Mouse (Mus musculus) embryo, embryonic 9.5 days (tissue): Measurements from ENCODE around the gene Gm17428.
"Not testable (repeated sequence)": the region's sequence is repeated elsewhere in the genome, so short reads cannot be mapped to it uniquely, and the experiment has no call there.

Experiments used
- DNase-seq: peaks from one replicate; pipeline ENCODE4 v3.0.0-alpha.2; 2017; ENCODE audit errors: extremely low spot score

The Gm17428 gene

DNA sequence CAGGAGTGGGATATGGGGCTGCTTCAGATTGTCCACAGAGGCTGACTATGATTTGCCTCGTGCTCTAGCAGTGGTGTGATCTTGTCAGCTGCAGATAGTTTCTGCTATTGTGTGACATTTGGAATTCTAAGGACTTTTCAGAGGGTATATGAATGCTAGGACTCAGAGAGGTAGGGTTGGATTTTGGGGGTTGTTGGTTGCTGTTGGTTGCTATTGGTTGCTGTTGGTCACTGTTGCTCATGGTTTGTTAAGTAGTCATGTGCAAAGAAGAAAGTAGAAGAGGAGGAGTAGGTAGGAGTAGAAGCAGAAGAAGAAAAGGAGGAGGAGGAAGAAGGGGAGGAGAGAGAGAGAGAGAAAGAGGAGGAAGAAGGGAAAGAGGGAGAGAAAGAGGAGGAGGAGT lies at the start of gene Gm17428:
TSS of gene Gm17428 (plus strand) at position 301 of the 400 bp plus-strand sequence.
- DNase-seq = no peak

DNA sequence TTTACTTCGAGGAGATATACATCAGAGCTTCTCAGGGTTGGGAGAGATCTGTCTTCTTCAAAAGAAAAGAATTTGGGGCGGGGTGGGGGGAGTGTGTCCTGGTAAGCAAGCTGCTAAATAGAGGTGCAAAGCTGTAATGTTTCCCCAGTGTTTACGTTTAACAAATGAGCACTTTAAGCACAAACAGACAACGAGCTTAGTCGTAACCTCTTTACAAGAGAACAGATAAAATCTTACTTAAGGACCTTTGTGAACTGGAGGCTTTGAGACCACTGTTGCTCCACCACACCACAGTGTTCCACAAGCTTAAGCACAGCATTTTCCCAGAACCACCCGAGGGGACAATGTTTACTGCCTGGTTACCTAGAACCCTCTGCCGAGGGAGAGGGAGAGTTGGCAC lies 49.4 kb upstream of the Gm17428 start:
- DNase-seq = no peak

DNA sequence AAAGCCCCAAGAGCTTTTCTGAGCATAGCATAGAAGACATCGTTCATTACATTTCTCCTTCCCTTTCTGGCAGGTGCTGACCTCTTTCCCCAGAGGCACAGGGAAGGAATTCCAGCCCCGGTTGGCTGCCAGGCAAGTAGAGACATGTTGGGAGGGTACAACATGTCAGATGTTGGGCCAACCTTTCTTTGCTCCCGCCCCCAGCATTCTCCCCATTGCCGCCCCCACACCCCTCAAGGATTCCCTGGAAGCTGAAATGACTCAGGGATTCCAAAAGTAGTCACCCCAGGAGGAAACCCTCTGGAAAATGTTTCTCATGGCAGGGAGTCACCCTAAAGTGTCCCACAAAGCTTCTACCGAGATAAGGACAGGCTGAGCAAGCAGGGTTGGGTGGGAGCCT lies 46.9 kb upstream of the Gm17428 start:
- no peak for DNase-seq

DNA sequence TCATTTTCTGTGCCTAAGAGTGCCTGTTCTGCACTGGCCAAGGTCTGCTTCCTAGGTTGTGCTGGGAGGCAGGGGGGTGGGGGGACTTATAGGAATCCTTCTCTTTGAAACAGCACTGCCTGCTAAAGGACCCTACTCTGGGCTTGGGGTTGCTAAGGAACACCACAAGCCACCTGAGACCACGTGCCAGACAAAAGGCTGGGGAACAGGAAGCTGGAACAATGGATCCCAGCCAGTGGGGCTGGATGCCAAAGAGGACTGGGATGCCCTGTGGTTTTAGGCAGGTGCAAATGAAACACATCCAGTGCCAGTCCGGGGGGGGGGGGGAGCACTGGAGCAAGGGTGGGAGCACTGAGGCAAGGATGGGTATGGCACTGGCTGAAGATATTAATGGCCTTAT lies 46.3 kb upstream of the Gm17428 start:
- no peak for DNase-seq

DNA sequence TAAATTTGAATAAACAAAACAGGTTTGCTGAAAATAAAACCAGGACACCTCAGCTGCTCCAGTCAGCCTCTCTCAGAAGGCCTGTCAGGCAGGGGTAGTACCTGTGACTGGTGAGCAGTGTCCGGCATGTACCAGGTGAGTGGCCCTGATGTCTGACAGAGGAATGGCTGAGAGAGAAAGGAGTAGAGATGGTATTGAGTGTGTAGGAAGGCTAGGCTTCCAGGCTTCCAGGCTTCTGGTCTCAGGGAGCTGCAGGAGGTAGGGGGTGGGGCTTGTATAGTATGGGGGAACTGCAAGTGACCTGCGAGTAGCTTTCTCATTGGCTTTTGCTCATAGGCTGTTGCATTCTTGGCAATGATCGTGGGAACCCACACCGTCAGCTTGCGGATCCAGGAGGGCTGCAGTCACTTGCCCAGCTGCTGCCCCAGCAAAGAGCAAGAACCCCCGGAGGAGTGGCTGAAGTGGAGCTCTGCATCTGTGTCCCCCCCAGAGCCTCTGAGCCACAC lies 44.0 kb upstream of the Gm17428 start, which contains the start of gene Il25:
TSS of gene Il25 (plus strand) at position 51 of the 506 bp plus-strand sequence.
- no peak for DNase-seq

DNA sequence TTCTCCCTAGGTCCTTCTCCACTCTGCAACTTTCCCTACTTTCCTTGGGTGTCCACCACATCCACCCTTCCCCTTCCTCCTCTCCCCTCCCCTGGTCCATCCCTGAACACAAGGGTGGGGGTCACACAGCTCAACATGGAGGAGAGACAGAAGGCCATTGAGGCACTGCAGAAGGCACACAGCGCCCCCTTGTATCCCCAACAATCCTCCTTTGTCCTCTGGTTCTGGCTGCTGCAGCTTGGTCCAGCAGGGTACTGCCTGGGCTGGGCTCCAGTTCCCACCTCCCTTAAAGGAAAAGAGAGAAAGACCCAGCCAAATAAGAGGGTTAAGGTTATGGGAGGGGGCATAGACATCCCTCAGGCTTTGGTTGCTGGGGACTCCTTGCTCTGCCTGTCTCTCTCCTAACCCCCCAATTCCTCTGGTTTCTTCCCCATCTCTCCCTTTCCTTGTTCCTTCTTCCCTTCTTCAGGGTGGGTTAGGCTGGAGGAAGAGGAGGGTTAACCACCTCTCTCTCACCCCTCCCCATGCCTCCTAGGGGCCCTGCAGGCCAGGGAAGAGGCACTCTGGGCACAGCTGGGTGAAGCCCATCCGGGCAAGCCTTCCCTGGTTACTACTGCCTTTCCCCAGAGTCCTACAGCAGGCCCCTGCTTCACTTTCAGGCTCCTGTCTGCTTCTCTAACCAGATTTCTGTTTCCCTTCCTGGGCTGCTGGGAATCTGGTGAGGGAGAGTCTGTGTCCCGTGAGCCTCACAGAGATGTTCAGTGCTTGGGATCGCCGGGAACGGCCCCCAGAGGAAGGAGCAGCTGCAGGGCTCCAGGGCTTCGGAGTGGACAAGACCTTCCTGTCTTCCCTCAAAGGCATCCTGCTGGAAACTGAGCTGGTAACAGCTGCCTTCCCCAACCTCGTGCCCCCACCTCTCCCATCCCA lies 40.6 kb upstream of the Gm17428 start, which contains the start of gene Cmtm5:
TSS of gene Cmtm5 (plus strand) at position 358 of the 927 bp plus-strand sequence.
- DNase-seq = no peak

DNA sequence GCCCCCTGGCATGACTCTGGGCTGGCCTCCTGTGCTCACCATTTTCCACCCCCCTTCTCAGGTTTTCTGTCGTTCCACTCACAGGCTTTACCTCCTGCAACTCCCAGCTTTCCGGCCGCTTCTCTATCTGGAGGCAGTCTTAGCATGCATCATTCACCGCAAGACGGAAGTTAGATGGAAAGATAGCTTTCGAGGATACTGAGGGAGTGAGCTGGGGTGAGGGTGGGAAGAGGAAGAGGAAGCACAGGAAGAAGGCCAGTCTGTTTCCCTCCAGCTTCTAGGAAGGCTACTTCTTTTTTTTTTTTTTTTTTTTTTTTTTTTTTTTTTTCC lies 39.9 kb upstream of the Gm17428 start:
- no peak for DNase-seq

DNA sequence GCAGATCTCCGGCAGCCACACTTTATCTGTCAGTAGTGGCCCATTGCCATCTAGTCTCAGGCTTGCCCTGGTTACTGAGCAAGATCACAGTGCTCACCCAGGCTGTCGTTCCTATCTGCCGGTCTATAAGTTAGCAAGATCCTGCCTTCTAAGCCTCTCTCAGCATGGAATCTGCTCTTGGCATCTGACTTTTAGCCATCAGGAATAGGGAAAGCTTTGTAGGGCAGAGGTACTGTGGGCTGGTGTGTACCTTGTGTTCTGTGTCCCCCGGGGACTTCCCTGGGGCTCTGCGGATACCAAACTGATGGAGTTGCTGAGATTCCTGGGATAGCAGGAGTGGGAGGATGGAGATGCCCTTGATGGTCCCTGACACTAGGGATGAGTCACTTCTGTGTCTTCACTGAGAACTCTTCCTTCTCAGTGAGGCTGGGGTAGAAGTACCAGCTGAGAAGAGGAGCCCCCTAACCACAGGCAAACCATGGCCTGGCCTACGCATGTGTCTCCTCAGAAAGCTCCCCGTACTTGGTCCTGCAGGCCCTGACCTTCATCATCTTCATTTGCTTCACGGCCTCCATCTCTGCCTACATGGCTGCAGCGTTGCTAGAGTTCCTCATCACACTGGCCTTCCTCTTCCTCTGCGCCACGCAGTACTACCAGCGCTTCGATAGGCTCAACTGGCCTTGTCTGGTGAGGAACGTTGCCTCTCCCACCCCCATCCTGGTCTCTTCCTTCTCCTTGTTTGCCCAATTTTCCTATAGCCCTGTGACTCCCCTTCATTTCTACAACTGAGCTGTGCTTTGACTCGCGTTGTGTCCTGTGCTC lies 39.2 kb upstream of the Gm17428 start:
- DNase-seq = no peak

DNA sequence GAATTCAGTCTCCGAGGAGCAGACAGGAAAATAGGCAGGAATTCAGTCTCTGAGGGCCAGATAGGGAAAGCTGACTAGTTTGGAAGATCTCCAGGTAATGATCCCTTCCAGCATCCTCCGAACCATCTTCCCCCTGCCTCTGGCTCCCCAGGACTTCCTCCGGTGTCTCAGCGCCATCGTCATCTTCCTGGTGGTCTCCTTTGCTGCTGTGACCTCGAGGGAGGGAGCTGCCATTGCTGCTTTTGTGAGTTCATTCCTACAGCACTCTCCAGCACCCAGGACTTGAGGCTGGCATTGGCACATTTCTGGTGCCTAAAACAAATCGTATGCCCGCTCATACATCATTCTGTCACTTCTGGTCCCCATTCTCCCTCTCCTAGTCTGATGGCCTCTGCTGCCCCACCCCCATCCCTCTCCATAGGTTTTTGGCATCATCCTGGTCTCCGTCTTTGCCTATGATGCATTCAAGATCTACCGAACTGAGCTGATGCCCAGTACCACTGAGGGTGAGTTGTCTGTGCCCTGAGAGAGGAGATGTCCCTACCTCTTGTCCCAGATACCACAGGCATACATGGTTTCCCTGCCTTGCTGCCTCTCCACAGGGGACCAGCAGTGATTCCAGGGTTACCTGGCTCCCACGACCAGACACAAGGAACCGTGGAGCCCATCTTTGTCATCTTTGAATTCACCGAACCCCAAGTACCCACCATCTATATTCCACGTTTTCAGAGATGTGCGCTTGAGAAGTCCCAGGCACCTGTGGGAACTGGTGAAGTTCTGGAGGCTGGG lies 38.1 kb upstream of the Gm17428 start:
- no peak for DNase-seq

DNA sequence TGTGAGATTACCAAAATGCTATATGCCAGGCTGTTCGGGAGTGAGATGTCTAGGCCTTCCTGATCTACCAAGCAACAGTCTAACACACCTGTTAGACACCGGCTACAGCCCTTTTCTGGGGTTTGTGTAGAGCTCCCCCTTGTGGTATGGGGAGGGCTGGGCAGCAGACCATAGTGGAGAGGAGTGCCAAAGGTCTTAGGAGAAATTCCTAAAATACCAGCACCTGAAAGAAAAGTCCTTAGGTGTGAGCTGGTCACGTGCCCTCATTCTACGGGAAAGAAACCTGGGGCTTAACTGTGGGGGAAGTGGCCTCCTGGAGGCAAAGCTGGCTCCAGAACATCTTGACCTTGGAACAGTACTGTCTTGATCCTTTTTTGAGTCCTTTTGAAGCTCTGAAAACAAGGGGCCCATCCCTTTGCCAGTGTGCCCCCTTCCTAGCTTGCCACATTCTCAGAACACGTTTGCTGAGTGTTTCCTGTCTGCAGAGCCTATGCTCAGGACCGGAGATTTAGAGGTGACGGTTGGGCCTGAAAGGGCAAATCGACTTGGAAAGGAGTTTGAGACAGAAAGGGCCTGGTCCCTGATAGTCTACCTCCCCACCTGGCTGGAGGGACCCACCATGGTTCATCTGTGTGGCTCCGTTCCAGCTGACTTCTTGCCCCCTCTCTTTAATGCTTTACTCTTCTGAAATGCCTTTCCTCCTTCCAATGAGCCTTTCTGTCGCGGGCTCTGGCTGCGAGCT lies 37.1 kb upstream of the Gm17428 start:
- DNase-seq = peak; percentile 70

DNA sequence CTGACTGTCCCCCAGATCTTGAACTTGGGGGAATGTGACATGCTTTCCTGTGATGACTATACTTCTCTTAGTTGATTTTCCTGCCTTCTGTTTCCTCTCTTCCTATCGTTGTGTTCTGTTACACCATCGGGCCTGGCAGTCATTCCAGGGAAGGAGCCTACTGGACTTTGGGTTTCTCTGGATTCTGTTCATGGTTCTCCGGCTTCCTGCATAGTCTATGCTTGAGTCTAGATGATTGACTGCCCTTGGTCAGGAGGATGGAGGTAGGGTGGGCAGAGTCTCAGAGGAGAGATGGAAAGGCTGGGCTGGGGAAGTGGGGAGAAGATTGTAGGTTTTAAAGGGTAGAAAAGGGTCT lies 36.6 kb upstream of the Gm17428 start:
- no peak for DNase-seq

DNA sequence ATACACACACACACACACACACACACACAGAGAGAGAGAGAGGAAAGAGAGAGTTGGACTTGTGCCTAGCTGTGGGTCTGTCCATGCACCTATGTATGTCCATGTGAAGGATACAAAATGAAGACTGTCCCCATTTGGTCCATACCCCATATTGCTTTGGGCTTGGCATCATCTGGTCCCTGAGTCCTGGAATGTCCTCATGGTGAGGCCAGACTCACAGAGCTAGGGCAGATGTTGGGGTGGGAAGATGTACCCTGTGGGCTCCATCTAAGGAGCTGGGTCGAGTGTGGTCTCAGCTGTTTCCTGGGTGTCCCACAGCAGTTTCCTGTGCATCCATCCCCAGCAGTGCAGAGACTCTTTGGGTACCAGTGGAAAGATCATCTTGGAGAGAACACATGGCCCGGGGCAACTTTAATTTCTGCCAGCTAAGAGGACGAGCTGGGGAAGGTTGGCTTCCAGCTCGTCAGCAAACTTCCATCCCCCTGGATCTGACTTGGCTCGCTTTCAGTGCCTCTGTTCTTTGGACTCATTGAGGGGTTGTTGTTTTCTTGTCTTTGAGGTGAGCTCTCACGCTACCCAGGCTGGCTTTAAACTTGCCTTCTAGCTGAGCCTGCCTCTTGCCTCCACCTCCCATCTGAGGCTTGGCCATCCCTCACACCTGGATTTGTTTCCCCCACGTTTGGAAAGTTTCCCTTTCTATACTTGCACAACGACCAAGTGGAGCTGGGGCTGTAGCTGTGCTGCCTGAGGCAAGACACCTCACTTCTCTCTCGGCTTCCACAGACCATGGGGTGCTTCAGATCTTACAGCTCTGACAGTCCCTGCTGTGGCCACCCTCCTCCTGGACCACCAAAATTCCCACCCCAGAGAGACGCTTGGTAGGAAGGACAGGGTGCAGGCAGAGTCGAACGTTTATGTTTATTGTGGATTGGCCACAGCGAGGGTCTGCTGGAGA lies 35.4 kb upstream of the Gm17428 start:
- no peak for DNase-seq

DNA sequence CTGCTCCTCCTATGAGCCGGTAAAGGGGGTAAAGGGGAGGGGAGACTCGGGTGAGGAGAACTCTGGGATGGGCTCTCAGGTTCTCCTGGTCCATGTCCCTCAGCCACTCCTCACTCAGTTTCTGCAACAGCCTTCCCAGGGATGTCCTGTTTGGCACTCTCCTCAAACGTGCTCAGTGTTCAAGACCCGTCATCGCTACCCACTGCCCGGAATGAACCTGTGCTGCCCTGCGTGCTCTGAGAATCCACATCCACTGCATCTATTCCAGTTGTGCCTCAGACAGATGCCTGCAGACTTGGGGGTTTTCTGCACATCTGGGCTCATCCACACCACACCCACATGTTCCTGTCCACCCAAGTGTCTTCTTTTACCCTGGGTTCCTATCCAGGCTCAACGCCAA lies 34.3 kb upstream of the Gm17428 start:
- no peak for DNase-seq

DNA sequence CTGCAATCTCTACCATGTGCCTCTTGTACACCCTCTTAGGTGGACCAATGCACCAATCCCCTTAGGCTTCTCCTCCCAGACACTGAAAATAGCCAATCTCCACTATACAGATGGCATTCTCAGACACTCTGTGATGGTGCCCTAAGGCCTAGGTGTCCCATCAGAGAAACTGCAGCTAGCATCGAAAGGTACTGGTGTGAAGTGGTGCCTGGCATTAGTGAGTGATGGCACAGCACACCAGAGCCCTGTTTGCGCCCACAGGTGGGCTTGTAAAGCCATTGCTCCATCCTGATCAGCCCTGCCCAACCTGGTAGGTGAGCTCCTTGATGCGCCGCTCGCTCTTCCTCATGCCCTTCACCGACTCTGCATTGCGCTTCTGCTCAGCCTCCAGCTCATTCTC lies 32.8 kb upstream of the Gm17428 start:
- DNase-seq = no peak

DNA sequence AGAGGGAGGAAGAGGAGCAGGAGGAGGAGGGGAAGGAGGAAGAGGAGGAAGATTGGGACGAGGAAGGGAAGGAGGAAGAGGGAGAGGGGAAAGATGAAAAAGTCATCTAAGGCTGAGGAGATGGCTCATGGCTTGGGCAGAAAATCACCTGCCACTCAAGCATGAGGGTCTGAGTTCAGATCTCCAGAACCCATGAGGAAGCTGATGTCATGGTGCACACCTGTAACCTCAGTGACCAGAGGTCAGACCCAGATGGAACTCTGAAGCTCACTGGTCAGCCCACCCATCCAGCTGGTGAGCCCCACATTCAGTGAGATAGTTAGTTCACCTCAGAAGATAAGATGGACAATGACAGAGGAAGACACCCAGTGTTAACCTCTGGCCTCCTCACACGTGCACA lies 31.8 kb upstream of the Gm17428 start:
- no peak for DNase-seq

DNA sequence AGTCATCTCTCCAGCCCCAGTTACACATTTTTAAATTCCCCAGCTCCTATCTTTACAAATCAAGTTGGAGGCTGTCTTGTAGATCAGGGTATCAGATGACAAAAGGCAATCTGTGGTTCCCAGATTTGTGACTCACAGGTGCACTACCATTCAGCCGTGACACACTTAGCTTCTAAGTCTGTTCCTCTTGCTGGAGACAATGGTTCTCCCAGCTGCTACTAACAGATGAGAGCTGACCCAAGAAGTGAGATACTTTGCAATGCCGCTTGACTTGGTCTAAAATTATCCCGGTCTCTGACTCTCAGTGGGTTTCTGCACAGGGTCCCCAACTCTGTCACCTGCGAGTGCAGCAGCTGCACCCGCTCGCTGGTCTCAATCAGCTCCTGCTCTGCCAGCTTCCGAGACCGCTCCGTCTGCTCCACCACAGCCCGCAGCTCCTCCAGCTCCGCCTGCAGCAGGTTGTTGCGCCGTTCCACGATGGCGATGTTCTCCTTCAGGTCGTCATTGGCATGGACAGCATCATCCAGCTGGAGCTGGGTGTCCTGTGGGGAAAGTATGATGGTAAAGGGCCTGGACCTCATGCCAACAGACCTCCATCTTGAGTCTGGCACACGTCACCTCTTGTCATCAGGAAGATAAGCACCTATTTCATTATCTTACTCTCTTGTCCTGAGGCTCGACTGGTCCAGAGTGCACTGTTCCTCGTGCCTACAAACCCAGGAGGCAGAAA lies 30.6 kb upstream of the Gm17428 start:
- no peak for DNase-seq

DNA sequence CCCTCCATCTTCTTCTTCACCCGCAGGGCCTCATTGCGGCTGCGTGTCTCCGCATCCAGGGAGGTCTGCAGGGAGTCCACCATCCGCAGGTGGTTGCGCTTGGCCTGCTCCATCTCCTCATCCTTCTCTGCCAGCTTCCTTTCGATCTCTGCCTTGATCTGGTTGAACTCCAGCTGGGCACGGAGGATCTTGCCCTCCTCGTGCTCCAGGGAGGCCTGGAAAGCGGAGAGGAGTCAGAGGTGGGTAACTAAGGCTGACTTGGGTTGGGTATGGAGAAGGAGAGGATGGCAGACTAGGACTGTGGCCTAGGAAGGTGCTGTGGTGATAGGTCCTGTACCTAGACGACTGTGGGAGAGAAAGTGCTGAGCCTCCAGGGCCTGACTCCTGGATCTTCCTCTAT lies 29.7 kb upstream of the Gm17428 start:
- not testable (repeated sequence) for DNase-seq

DNA sequence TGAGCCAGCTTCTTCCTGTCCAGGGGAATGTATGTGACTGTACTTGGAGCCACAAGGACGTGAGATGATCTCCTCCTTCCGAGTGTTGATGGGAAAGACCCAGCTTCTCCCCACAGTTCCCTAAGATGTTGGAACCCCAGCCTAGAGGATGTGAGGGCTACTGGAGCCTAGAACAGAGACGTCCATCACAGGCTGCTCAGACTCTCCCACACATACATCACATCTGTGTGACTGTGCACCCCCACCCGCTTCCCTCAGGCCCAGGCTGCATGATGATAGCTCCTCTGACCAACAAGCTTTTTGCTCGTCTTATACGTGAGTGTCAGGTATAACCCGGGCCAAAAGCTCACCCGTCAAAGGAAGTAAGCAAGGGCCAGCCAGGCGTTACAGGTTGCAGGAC lies 28.0 kb upstream of the Gm17428 start:
- DNase-seq = no peak

DNA sequence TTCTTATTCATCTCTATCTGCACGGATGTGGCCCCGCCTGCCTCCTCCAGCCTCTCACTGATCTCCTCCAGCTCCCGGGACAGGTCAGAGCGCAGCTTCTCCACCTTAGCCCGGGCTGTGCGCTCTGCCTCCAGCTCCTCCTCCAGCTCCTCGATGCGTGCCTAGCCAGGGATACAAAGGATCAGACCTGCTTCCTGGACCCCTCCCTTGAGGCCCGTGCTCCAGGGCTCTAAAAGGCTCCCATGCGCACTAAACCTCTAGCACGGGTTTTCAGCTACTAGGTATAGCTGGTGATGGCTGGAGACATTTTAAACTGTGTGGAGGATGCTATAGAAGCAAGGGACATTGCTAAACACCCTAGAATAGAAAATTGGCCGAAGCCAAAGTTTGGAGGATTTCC lies 26.2 kb upstream of the Gm17428 start:
- no peak for DNase-seq
